Mouse (Mus musculus) ES-Bruce4 (cell line): ENCODE measurements at regions not wholly inside any gene's neighbourhood (a gene's known extent, or its start where the extent isn't known, plus 50 kb on each side); places are given as distances from the start of the nearest gene placed in this dataset.

Experiments
- CTCF ChIP-seq: IDR thresholded peaks from one replicate; pipeline ENCODE4 v1.8.1; 2011; ENCODE audit warnings: low read depth, low read length
- POLR2A ChIP-seq: IDR thresholded peaks from one replicate; pipeline ENCODE4 v1.8.1; 2011; ENCODE audit warnings: low read length; ENCODE audit not compliant: insufficient read depth

- no peak for TF ChIP-seq CTCF
- no peak for TF ChIP-seq POLR2A
Observed at GRCm38 (mm10) chr4:56231414-56231813, 508.5 kb upstream of the Gm26657 start.
